Mouse (Mus musculus): ENCODE results near the gene Grip1.
A peak's percentile ranks its signal among the peaks of the same experiment; 100 is the strongest.

Grip1 gene

GRCm38 (mm10) chr10:119463345-119463744 is 9.7 kb downstream of the Grip1 start:
- no peak for DNase-seq

GRCm38 (mm10) chr10:119463793-119464192 is 10.2 kb downstream of the Grip1 start:
- DNase-seq, result no peak

GRCm38 (mm10) chr10:119467976-119468375 is 14.3 kb downstream of the Grip1 start:
- DNase-seq, result no peak

GRCm38 (mm10) chr10:119470096-119470495 is 16.5 kb downstream of the Grip1 start:
- no peak for DNase-seq

GRCm38 (mm10) chr10:119475166-119475565 is 21.5 kb downstream of the Grip1 start:
- no peak for DNase-seq

GRCm38 (mm10) chr10:119477661-119478060 is 24.0 kb downstream of the Grip1 start:
- no peak for DNase-seq

GRCm38 (mm10) chr10:119483068-119483705 is 29.6 kb downstream of the Grip1 start:
- peak; percentile 44 for DNase-seq

- DNase-seq, result peak; percentile 62
Observed at GRCm38 (mm10) chr10:119483766-119484165, 30.1 kb downstream of the Grip1 start.

GRCm38 (mm10) chr10:119486936-119487335 is 33.3 kb downstream of the Grip1 start:
- DNase-seq, result no peak

GRCm38 (mm10) chr10:119490831-119491230 is 37.2 kb downstream of the Grip1 start:
- DNase-seq, result no peak

GRCm38 (mm10) chr10:119495317-119495716 is 41.7 kb downstream of the Grip1 start:
- DNase-seq, result no peak

GRCm38 (mm10) chr10:119496221-119496620 is 42.6 kb downstream of the Grip1 start:
- DNase-seq, result no peak

- no peak for DNase-seq
Observed at GRCm38 (mm10) chr10:119521686-119522085, 68.1 kb downstream of the Grip1 start.

- no peak for DNase-seq
Observed at GRCm38 (mm10) chr10:119525730-119526129, 72.1 kb downstream of the Grip1 start.

- DNase-seq, result no peak
Observed at GRCm38 (mm10) chr10:119534852-119535251, 81.2 kb downstream of the Grip1 start.

- DNase-seq, result no peak
Observed at GRCm38 (mm10) chr10:119541655-119542054, 88.0 kb downstream of the Grip1 start.

- no peak for DNase-seq
Observed at GRCm38 (mm10) chr10:119543771-119544170, 90.1 kb downstream of the Grip1 start.

- peak; percentile 17 for DNase-seq
Observed at GRCm38 (mm10) chr10:119544743-119545142, 91.1 kb downstream of the Grip1 start.

GRCm38 (mm10) chr10:119547875-119548274 is 94.2 kb downstream of the Grip1 start:
- no peak for DNase-seq

- no peak for DNase-seq
Observed at GRCm38 (mm10) chr10:119548774-119549173, 95.1 kb downstream of the Grip1 start.

GRCm38 (mm10) chr10:119550630-119551029 is 97.0 kb downstream of the Grip1 start:
- no peak for DNase-seq

- no peak for DNase-seq
Observed at GRCm38 (mm10) chr10:119556346-119556745, 102.7 kb downstream of the Grip1 start.

- no peak for DNase-seq
Observed at GRCm38 (mm10) chr10:119558432-119558831, 104.8 kb downstream of the Grip1 start.

GRCm38 (mm10) chr10:119564862-119565261 is 111.2 kb downstream of the Grip1 start:
- no peak for DNase-seq

- no peak for DNase-seq
Observed at GRCm38 (mm10) chr10:119573134-119573533, 119.5 kb downstream of the Grip1 start.
